Mouse (Mus musculus): Measurements from ENCODE around the gene Wdfy3. TPM values are rescaled to one million over a fixed set of nuclear protein-coding genes. Genes with fewer than 3 reads are reported as not detected.

The Wdfy3 gene
- polyA plus RNA-seq, 1 experiment from 2014 or later = 11.3 TPM

DNA sequence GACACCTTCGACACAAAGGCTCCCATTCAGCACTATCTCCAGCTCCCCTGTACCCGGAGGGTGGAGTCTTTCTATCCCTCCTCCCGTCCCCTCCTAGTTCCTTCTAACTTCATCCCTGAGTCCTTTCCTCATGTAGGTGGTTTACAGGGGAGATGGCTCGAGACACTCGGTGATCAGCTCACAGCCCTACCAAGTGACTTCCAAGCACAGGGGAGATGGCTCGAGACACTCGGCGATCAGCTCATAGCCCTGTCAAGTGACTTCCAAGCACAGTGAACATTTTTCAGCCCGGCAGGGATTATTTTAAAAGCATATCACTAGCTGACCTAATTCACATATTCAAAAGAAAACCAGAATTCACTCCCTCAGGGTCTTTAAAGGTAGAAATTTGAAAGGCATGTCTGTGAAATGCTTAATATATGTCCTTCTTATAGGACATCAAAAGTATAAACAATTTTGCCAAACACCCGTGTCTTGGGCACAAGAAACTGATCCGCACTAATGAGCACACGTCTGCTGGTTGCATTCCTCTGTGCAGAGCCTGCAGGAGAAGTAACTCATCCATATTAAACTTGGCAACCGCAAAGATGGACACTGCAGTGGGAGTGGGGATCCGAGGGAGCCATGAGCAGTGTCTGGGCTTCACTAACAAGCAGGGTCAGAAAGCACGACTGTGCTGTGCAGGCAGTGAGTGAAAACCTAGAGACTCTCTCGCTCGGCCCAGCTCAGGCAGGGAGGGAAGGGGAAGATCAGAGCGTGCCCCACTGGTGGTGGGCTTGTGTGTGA, 207.7 kb downstream of the Wdfy3 start:
- Histone ChIP-seq H3K4me3 (replicated peaks) (no peak overlapping the region), H3K27ac (no peak overlapping the region), H3K4me2 (no peak overlapping the region), H3K9me3 (no peaks in the 10 kb centered on the region), H3K4me1 (no peaks in the 10 kb centered on the region), H3K27me3 (replicated peaks) (no peaks in the 10 kb centered on the region), H3K36me3 (peaks cover 47% of the 10 kb centered on the region), H3K9ac (no peak overlapping the region)
- ATAC-seq (ENCODE audit: insufficient read depth, low FRiP score, low read depth) = no peak
- 88% methylated on average over 18 of the region's 18 CpGs for WGBS

DNA sequence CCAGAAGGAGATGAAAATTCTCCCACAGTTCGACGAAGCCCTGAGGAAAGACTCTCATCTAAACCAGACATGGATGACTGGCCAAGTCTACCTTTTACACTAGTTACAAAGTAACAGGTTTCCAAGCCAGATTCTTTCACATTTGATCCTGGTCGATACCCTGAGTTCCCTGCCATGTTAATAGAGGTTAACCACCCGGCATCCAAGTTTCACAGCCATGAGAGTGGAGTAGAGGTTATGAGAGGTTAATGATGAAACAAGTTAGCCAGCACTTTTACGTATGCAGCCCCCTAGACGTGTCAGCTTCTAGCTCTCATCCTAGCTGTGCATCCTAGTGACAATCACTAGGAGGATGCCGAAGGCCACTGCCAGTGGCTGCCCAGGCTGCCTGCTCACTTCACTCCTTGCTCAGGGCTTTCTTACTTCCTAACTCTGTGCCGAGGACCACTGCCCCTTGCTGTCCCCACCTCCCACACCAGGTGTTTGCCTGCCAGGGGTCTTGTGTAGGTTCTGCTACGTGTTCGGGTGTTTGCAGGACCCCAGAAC, 210.8 kb downstream of the Wdfy3 start:
- peaks cover 53% of the 10 kb centered on the region for H3K36me3 ChIP-seq
- H3K9ac ChIP-seq = no peak overlapping the region
- ATAC-seq (ENCODE audit: insufficient read depth, low FRiP score, low read depth) = no peak
- WGBS = 89% methylated on average over 10 of the region's 10 CpGs
- H3K4me2 ChIP-seq = no peak overlapping the region
- no peak overlapping the region for H3K27ac ChIP-seq
- H3K9me3 ChIP-seq = no peaks in the 10 kb centered on the region
- H3K4me1 ChIP-seq = no peaks in the 10 kb centered on the region
- no peaks in the 10 kb centered on the region for H3K27me3 ChIP-seq (replicated peaks)
- no peak overlapping the region for H3K4me3 ChIP-seq (replicated peaks)

DNA sequence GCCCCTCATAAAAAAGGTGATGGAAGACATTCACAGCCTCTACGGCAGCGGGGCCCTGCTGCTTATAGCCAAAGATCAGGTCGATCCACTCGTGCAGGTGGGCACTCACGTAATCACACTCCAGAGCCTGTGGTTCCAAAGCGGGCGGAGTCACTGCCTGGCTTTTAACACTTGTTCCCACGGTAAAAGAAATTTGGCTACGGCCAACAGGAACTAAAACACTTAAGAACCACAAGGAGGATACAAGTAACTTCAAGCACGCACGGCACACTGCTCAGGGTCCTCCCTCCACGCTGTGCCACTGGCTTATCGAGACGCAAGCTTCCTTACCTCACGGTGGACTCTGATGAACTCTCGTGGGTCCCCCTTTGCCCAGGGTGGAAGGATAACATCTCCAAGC, 214.2 kb downstream of the Wdfy3 start:
- Histone ChIP-seq H3K4me2 (no peak overlapping the region), H3K27ac (no peak overlapping the region), H3K4me1 (no peaks in the 10 kb centered on the region), H3K36me3 (peaks cover 41% of the 10 kb centered on the region), H3K9me3 (no peaks in the 10 kb centered on the region), H3K9ac (no peak overlapping the region), H3K27me3 (replicated peaks) (no peaks in the 10 kb centered on the region), H3K4me3 (replicated peaks) (no peak overlapping the region)
- WGBS = 95% methylated on average over 16 of the region's 16 CpGs
- ATAC-seq (ENCODE audit: insufficient read depth, low FRiP score, low read depth) = no peak

DNA sequence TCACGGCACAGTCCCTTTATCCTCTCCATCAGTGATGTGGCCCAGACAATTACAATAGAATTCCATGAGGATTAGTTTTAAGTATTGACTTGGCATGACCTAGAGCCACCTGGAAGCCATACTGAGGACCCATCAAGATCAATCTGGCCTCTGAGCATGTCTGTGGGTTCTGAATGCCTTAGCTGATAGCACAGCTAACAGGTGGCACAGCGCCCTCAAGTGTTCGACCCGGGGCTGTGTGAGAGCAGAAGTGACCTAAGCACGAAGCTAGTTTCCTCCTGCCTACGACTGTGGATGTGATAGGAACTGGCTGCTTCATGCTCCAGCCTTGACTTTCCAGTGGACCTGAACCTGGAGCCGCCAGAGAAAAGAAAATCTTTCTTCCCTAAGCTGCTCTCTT, 215.1 kb downstream of the Wdfy3 start:
- ATAC-seq (ENCODE audit: insufficient read depth, low FRiP score, low read depth) = no peak
- WGBS = 91% methylated on average over 7 of the region's 7 CpGs
- H3K9ac ChIP-seq = no peak overlapping the region
- peaks cover 40% of the 10 kb centered on the region for H3K36me3 ChIP-seq
- no peak overlapping the region for H3K27ac ChIP-seq
- H3K9me3 ChIP-seq = no peaks in the 10 kb centered on the region
- no peak overlapping the region for H3K4me2 ChIP-seq
- no peak overlapping the region for H3K4me3 ChIP-seq (replicated peaks)
- no peaks in the 10 kb centered on the region for H3K27me3 ChIP-seq (replicated peaks)
- no peaks in the 10 kb centered on the region for H3K4me1 ChIP-seq

DNA sequence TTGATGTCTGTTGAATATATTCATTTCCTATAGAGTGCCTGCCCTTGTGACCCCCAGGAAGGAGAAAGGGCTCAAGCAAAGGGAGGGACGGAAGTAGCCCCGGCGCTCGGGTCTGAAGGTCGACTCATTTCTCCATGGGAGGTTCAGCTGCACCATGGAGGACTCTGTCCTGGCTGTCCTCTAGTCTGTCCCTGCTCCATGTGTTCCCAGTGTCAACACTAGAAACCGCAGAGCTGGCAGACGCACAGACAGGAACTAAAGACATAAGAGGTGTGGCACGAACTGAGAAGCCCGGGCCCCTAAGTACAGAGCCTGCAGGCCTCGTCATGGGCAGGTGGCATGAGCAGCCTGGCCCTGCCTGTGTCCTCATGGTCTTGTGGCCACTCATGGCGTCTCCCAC, 215.6 kb downstream of the Wdfy3 start:
- Histone ChIP-seq H3K4me1 (no peaks in the 10 kb centered on the region), H3K9me3 (no peaks in the 10 kb centered on the region), H3K27me3 (replicated peaks) (no peaks in the 10 kb centered on the region), H3K27ac (no peak overlapping the region), H3K36me3 (peaks cover 42% of the 10 kb centered on the region), H3K4me2 (no peak overlapping the region), H3K9ac (no peak overlapping the region), H3K4me3 (replicated peaks) (no peak overlapping the region)
- ATAC-seq (ENCODE audit: insufficient read depth, low FRiP score, low read depth) = no peak
- WGBS = 93% methylated on average over 11 of the region's 11 CpGs

DNA sequence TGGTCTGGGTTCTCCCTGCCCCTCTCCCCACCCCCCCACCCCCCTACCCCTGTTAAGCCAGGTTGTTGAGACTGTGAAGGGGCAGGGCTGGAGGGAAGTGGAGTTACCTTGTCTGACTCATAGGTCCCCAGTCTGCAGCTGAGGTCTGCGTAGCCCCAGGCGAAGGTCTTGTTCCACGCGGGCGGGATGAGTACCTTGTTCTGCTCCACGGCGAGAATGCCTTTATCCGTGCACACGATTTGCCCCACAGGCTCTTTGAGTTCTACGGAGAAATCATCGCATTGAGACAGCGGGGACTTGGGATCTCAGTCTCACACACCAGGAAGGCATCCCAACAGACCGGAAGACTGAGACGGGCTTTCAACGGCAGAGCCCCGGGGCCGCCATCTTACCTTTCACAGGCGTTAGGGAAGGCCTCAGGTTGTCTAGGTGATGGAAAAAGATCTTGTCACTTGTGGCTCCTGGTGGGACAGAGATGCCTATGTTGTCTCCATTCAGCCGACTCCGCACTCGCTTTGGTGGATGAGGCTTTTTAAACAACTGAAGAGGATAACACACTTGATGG, 217.5 kb downstream of the Wdfy3 start:
- Histone ChIP-seq H3K9ac (no peak overlapping the region), H3K4me2 (no peak overlapping the region), H3K36me3 (peaks cover 52% of the 10 kb centered on the region), H3K27me3 (replicated peaks) (no peaks in the 10 kb centered on the region), H3K27ac (no peak overlapping the region), H3K4me3 (replicated peaks) (no peak overlapping the region), H3K9me3 (no peaks in the 10 kb centered on the region), H3K4me1 (no peaks in the 10 kb centered on the region)
- ATAC-seq (ENCODE audit: insufficient read depth, low FRiP score, low read depth) = no peak
- WGBS = 94% methylated on average over 21 of the region's 21 CpGs

DNA sequence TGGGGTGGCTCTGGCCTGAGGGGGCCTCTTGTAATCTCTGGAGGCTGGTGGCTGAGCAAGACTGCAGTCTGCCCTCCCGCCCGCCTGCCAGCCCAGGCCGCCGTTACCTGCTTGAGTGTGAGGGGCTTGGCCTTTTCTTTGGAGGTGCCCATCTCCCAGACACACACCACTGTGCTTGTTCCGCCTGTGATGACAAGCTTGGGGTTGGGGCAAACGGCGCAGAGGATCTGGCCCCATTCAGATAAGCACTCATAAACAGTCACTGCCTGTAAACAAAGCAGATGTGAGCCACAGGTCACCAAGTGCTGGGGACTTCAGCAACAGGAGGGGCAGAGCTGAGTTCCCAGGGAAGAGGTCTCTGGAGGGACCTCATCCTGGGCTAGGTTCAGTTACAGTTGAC, 218.6 kb downstream of the Wdfy3 start:
- H3K4me2 ChIP-seq = no peak overlapping the region
- 76% methylated on average over 7 of the region's 7 CpGs for WGBS

DNA sequence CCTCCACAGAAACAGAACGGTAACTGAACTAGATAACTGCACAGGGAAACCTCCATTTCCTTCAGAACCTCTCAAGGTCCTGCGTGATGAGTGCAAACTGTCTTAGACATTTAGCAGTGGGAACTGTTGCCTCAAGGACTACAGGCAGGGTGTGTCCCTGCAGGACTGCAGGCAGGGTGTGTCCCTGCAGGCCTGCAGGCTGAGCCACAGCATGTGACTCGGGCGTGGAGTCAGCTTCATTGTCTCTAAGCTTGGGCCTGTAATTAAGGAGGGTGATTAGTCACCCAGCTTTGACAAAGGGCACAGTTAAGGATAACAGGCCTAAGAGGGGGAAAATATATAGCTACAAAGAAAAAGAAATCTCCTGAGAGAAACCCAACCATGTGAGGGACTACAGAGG, 222.0 kb downstream of the Wdfy3 start:
- Histone ChIP-seq H3K9me3 (no peaks in the 10 kb centered on the region), H3K27me3 (replicated peaks) (no peaks in the 10 kb centered on the region), H3K4me3 (replicated peaks) (no peak overlapping the region), H3K27ac (no peak overlapping the region), H3K9ac (no peak overlapping the region), H3K4me1 (no peaks in the 10 kb centered on the region), H3K4me2 (no peak overlapping the region), H3K36me3 (peaks cover 57% of the 10 kb centered on the region)
- peak; percentile 79; the same call in 1 of the 2 replicates for ATAC-seq (ENCODE audit: insufficient read depth, low FRiP score, low read depth)
- WGBS = 61% methylated on average over 4 of the region's 4 CpGs

More for the DNA sequence above, 218.6 kb downstream of the Wdfy3 start:
- Histone ChIP-seq H3K36me3 (peaks cover 60% of the 10 kb centered on the region), H3K9me3 (no peaks in the 10 kb centered on the region), H3K4me3 (replicated peaks) (no peak overlapping the region), H3K27me3 (replicated peaks) (no peaks in the 10 kb centered on the region), H3K27ac (no peak overlapping the region), H3K9ac (no peak overlapping the region), H3K4me1 (no peaks in the 10 kb centered on the region)
- ATAC-seq (ENCODE audit: insufficient read depth, low FRiP score, low read depth) = no peak

DNA sequence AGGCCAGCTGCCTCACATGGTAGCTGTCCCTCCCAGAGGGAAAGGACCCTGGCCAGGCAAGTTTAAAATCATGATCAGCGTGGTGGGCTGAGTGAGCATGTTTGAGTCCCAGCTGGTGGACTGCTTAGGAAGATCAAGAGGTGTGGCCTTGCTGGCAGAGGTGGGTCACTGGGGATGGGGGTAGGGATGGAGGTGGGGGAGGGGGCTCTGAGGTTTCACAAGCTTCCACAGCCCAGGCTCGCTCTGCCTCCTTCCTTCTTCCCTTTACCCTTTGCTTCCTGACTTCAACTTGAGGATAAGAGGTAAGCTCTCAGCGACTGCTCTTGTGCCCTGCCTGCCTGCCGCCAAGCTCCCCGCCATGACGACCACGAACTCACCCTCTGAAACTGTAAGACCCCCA, 222.4 kb downstream of the Wdfy3 start:
- Histone ChIP-seq H3K4me1 (no peaks in the 10 kb centered on the region), H3K4me3 (replicated peaks) (no peak overlapping the region), H3K27ac (no peak overlapping the region), H3K27me3 (replicated peaks) (no peaks in the 10 kb centered on the region), H3K9me3 (no peaks in the 10 kb centered on the region), H3K9ac (no peak overlapping the region), H3K4me2 (no peak overlapping the region), H3K36me3 (peaks cover 57% of the 10 kb centered on the region)
- no peak for ATAC-seq (ENCODE audit: insufficient read depth, low FRiP score, low read depth)
- 76% methylated on average over 7 of the region's 7 CpGs for WGBS

DNA sequence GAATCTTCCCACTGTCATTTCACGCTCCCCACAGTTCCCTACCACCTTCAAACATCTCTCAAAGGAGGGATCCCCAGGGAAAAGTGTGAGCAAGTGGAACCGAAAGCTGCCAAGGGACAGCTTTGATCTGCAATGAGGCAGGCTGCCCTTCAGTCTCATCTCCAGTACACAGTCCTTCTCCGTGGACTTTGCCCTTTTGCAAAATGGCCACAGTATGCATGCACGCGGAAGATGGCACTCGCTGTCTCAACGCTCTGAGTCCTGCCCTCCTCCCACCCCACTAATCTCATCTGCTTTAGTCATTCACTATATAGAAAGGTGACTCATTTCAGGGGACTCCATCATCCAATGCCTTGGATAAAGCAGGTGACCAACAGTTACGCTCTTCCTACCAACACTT, 223.8 kb downstream of the Wdfy3 start:
- Histone ChIP-seq H3K27me3 (replicated peaks) (no peaks in the 10 kb centered on the region), H3K9me3 (no peaks in the 10 kb centered on the region), H3K36me3 (peaks cover 57% of the 10 kb centered on the region), H3K4me1 (no peaks in the 10 kb centered on the region), H3K4me2 (no peak overlapping the region), H3K27ac (no peak overlapping the region), H3K9ac (no peak overlapping the region), H3K4me3 (replicated peaks) (no peak overlapping the region)
- no peak for ATAC-seq (ENCODE audit: insufficient read depth, low FRiP score, low read depth)
- WGBS = 91% methylated on average over 8 of the region's 8 CpGs

DNA sequence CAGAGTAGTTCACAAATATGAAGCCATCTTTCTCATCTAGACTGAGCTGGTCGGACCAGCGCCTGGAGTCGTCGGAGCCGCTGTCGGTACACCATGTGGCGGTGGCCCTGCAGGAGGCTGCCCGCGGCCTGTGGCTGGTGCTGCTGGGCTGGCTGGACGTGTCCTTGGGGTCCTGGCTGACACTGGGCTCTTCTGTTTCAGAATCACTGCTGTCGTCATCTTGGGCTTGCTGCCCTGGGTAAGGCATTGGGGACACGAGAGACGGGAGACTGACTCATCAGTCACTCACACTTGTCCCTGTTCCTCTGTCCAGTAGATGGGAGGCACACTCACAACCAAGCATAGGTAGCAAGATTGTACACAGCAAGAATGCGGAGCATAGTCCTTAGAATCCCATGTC, 224.7 kb downstream of the Wdfy3 start:
- H3K36me3 ChIP-seq = peaks cover 64% of the 10 kb centered on the region
- H3K4me2 ChIP-seq = no peak overlapping the region
- ATAC-seq (ENCODE audit: insufficient read depth, low FRiP score, low read depth) = no peak
- H3K27me3 ChIP-seq (replicated peaks) = no peaks in the 10 kb centered on the region
- H3K4me1 ChIP-seq = no peaks in the 10 kb centered on the region
- H3K9ac ChIP-seq = no peak overlapping the region
- 94% methylated on average over 14 of the region's 14 CpGs for WGBS
- H3K4me3 ChIP-seq (replicated peaks) = no peak overlapping the region
- H3K27ac ChIP-seq = no peak overlapping the region
- no peaks in the 10 kb centered on the region for H3K9me3 ChIP-seq

DNA sequence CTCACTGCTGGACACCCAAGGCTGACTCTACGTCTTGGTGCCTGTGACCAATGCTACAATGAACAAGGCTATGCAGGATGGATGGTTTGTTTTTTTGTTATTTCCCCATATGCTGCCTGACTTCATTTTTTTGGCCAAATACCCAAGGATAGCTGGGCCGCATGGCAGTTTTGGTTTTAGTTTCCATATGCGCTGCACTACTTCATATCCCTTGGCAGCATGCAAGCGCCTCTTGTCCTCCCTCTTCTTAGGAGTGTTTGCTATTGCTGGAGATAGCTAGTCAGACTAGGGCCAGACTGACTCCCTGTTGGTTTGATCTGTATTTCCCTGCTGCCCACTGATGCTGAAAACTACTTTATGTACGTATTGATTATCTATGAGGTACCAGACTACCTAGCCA, 229.2 kb downstream of the Wdfy3 start:
- Histone ChIP-seq H3K4me2 (no peak overlapping the region), H3K27ac (no peak overlapping the region), H3K4me1 (no peaks in the 10 kb centered on the region), H3K9ac (no peak overlapping the region), H3K4me3 (replicated peaks) (no peak overlapping the region), H3K9me3 (no peaks in the 10 kb centered on the region), H3K27me3 (replicated peaks) (no peaks in the 10 kb centered on the region), H3K36me3 (peaks cover 38% of the 10 kb centered on the region)
- ATAC-seq (ENCODE audit: insufficient read depth, low FRiP score, low read depth) = no peak
- 96% methylated on average over 5 of the region's 5 CpGs for WGBS

Data from stomach, embryonic 15.5 days (tissue).